ENCODE assay signal across 11 mouse cellular contexts in genomic region chr5:73902470-73903218, GRCm38 (mm10).
DNase-seq lines count a peak whose midpoint lies in the region; ATAC-seq and TF ChIP-seq lines count a peak whose summit lies in the region.
"Had no signal": no experiment of that assay in that cellular context is flagged by ENCODE, and none has a peak within 500 bp of the region (broad histone marks: within the 10 kb centered on the region; RNA-seq: fewer than 3 reads in every experiment).

No protein-coding gene starts in this region.

- intact Hi-C loops in gastrocnemius, postnatal 36 days (cut with DNase I), result no loop called here
- intact Hi-C loops in heart, postnatal 10 days (cut with DNase I), result no loop called here

- in situ Hi-C loops in Patski (cut with MboI; ENCODE audit: low pct_unique_long_range_greater_than_20kb), result no loop called here

- ATAC-seq in hindbrain, embryonic 14.5 days (ENCODE audit: low FRiP score), result no peak
- no peak for ATAC-seq in hindbrain, embryonic 11.5 days (ENCODE audit: low FRiP score)
- peak; percentile 68 for ATAC-seq in Patski
- no peak for ATAC-seq in hindbrain, postnatal 0 days
- ATAC-seq in limb, embryonic 13.5 days (ENCODE audit: low FRiP score, low read depth), result peak; percentile 44; the same call in 1 of the 2 replicates
- ATAC-seq: CD4-positive, CD25-positive, alpha-beta regulatory T cell, adult 4 months; intestine, embryonic 15.5 days had no signal

- 53% methylated on average over 7 of the region's 7 CpGs for WGBS in hindbrain, embryonic 14.5 days
- WGBS in hindbrain, embryonic 11.5 days, result 63% methylated on average over 7 of the region's 7 CpGs
- 46% methylated on average over 7 of the region's 7 CpGs for whole genome bisulfite sequencing in hindbrain, postnatal 0 days
- 24% methylated on average over 7 of the region's 7 CpGs for WGBS in limb, embryonic 13.5 days

- H3K9ac ChIP-seq in hindbrain, embryonic 14.5 days, result no peak overlapping the region
- H3K9ac ChIP-seq in hindbrain, embryonic 11.5 days (ENCODE audit: low read depth, low read length), result no peak overlapping the region
- H3K9ac ChIP-seq in hindbrain, postnatal 0 days (replicated peaks; ENCODE audit: low read length), result no peak overlapping the region
- H3K9ac ChIP-seq in limb, embryonic 13.5 days, result 0 out of 2 replicates have a peak overlapping the region, but pooled peaks have one; percentile 5
- H3K9ac ChIP-seq: intestine, embryonic 15.5 days had no signal

- POLR2A ChIA-PET in Patski (lab: Charles Lee), result interaction anchor here (0.7 kb wide), 1 partner anchor 109 kb away, joined by 5 read pairs; no protein-coding TSS in a partner anchor

- peak overlapping the region; percentile 64; the same call in 1 of the 2 replicates for H3K27ac ChIP-seq in hindbrain, embryonic 14.5 days
- no peak overlapping the region for H3K27ac ChIP-seq in hindbrain, embryonic 11.5 days (ENCODE audit: low read depth, low read length)
- H3K27ac ChIP-seq in hindbrain, postnatal 0 days, result peak overlapping the region; percentile 16; the same call in 1 of the 2 replicates
- peak overlapping the region; percentile 69 for H3K27ac ChIP-seq in limb, embryonic 13.5 days
- H3K27ac ChIP-seq: intestine, embryonic 15.5 days had no signal

- H3K4me1 ChIP-seq in hindbrain, embryonic 14.5 days (replicated peaks; ENCODE audit: control insufficient read depth, insufficient read depth, low read length), result peaks cover 4% of the 10 kb centered on the region; the same call in 1 of the 2 replicates
- no peaks in the 10 kb centered on the region for H3K4me1 ChIP-seq in hindbrain, embryonic 11.5 days (replicated peaks; ENCODE audit: control insufficient read depth, insufficient read depth, low read length)
- H3K4me1 ChIP-seq in hindbrain, postnatal 0 days (ENCODE audit: insufficient read depth, low read length), result no peaks in the 10 kb centered on the region
- H3K4me1 ChIP-seq in limb, embryonic 13.5 days, result peaks cover 24% of the 10 kb centered on the region
- H3K4me1 ChIP-seq: intestine, embryonic 15.5 days had no signal

- H3K4me2 ChIP-seq in hindbrain, embryonic 14.5 days (replicated peaks), result peak overlapping the region; percentile 5; the same call in 1 of the 2 replicates
- no peak overlapping the region for H3K4me2 ChIP-seq in hindbrain, embryonic 11.5 days (replicated peaks; ENCODE audit: low read depth, low read length)
- peak overlapping the region; percentile 24 for H3K4me2 ChIP-seq in hindbrain, postnatal 0 days (ENCODE audit: low read depth, low read length)
- H3K4me2 ChIP-seq in limb, embryonic 13.5 days (replicated peaks), result peak overlapping the region; percentile 41
- H3K4me2 ChIP-seq: intestine, embryonic 15.5 days had no signal

- CTCF ChIA-PET in Patski (lab: Charles Lee), result interaction anchor here (1.0 to 2.6 kb wide), 3 partner anchors 16 to 20 kb away, joined by 4 to 8 read pairs (median 4); no protein-coding TSS in a partner anchor

- H3K9me3 ChIP-seq in hindbrain, embryonic 14.5 days (ENCODE audit: control insufficient read depth, low read length), result no peaks in the 10 kb centered on the region
- H3K9me3 ChIP-seq in hindbrain, embryonic 11.5 days (ENCODE audit: control insufficient read depth, low read length), result no peaks in the 10 kb centered on the region
- H3K9me3 ChIP-seq in hindbrain, postnatal 0 days (ENCODE audit: low read length), result no peaks in the 10 kb centered on the region
- H3K9me3 ChIP-seq in limb, embryonic 13.5 days, result no peaks in the 10 kb centered on the region
- H3K9me3 ChIP-seq: intestine, embryonic 15.5 days had no signal

- H3K4me3 ChIP-seq in hindbrain, embryonic 14.5 days (replicated peaks; ENCODE audit: low read length), result no peak overlapping the region
- no peak overlapping the region for H3K4me3 ChIP-seq in hindbrain, embryonic 11.5 days (ENCODE audit: low read depth, low read length)
- no peak overlapping the region for H3K4me3 ChIP-seq in hindbrain, postnatal 0 days (ENCODE audit: low read length)
- no peak overlapping the region for H3K4me3 ChIP-seq in limb, embryonic 13.5 days
- H3K4me3 ChIP-seq: erythroblast, embryonic 14.5 days; intestine, embryonic 15.5 days had no signal

- H3K27me3 ChIP-seq in hindbrain, embryonic 14.5 days (ENCODE audit: control insufficient read depth, insufficient read depth, low read length), result no peaks in the 10 kb centered on the region
- H3K27me3 ChIP-seq in hindbrain, embryonic 11.5 days (ENCODE audit: control insufficient read depth, insufficient read depth, low read length), result no peaks in the 10 kb centered on the region
- H3K27me3 ChIP-seq in Patski, result no peaks in the 10 kb centered on the region
- H3K27me3 ChIP-seq in hindbrain, postnatal 0 days (ENCODE audit: insufficient read depth, low read length), result no peaks in the 10 kb centered on the region
- no peaks in the 10 kb centered on the region for H3K27me3 ChIP-seq in limb, embryonic 13.5 days
- H3K27me3 ChIP-seq: intestine, embryonic 15.5 days had no signal

- H3K36me3 ChIP-seq in hindbrain, embryonic 14.5 days (replicated peaks; ENCODE audit: control insufficient read depth, insufficient read depth), result no peaks in the 10 kb centered on the region
- H3K36me3 ChIP-seq in hindbrain, embryonic 11.5 days (ENCODE audit: control insufficient read depth, insufficient read depth, low read length), result no peaks in the 10 kb centered on the region
- no peaks in the 10 kb centered on the region for H3K36me3 ChIP-seq in hindbrain, postnatal 0 days (ENCODE audit: insufficient read depth, low read length)
- H3K36me3 ChIP-seq in limb, embryonic 13.5 days, result no peaks in the 10 kb centered on the region
- H3K36me3 ChIP-seq: intestine, embryonic 15.5 days had no signal

- DNase-seq in hindbrain, embryonic 14.5 days (ENCODE audit: low spot score), result no peak
- DNase-seq in hindbrain, embryonic 11.5 days (ENCODE audit: low spot score), result no peak
- DNase-seq in Patski (ENCODE audit: low read depth, low spot score), result no peak
- no peak for DNase-seq in hindbrain, postnatal 0 days (ENCODE audit: low spot score)
- no peak for DNase-seq in gastrocnemius, postnatal 36 days
- DNase-seq in heart, postnatal 10 days, result no peak
- DNase-seq in heart, adult 8-10 months (ENCODE audit: low spot score), result no peak

- no peak for TF ChIP-seq CTCF in Patski (IDR thresholded peaks at IDR 0.05)
- TF ChIP-seq CTCF in hindbrain, postnatal 0 days (IDR thresholded peaks at IDR 0.05; ENCODE audit: low read depth), result no peak

Comparison
In these comparisons a context has a peak if more than half of its experiments do, and no peak if none do; other contexts are left out.
1. ATAC-seq: peak in Patski (single experiment) and limb, embryonic 13.5 days (single experiment); none in hindbrain, embryonic 14.5 days (single experiment), hindbrain, embryonic 11.5 days (single experiment) and hindbrain, postnatal 0 days (single experiment).